Mouse (Mus musculus): ENCODE results near the gene Pqlc2. TPM values are rescaled to one million over a fixed set of nuclear protein-coding genes. Genes with fewer than 3 reads are reported as not detected.

Pqlc2 gene
- polyA plus RNA-seq, 1 experiment from 2014 or later, result 16.1 TPM

GRCm38 (mm10) chr4:139246130-139246877, 64.2 kb downstream of the Pqlc2 start:
- Histone ChIP-seq H3K36me3 (peaks cover 19% of the 10 kb centered on the region), H3K4me1 (replicated peaks) (peaks cover 100% of the 10 kb centered on the region)
- ATAC-seq (ENCODE audit: insufficient number of reproducible peaks, insufficient read depth, low FRiP score, low TSS enrichment, low read depth), result peak; percentile 72

GRCm38 (mm10) chr4:139245534-139245933, 65.0 kb downstream of the Pqlc2 start:
- no peak overlapping the region for H3K9ac ChIP-seq (replicated peaks)
- no peaks in the 10 kb centered on the region for H3K27me3 ChIP-seq
- no peak for ATAC-seq (ENCODE audit: insufficient number of reproducible peaks, insufficient read depth, low FRiP score, low TSS enrichment, low read depth)
- H3K36me3 ChIP-seq, result peaks cover 27% of the 10 kb centered on the region
- no peaks in the 10 kb centered on the region for H3K9me3 ChIP-seq
- peaks cover 100% of the 10 kb centered on the region for H3K4me1 ChIP-seq (replicated peaks)
- no peak overlapping the region for H3K4me2 ChIP-seq
- H3K27ac ChIP-seq, result peak overlapping the region; percentile 92
- no peak overlapping the region for H3K4me3 ChIP-seq (replicated peaks)
- 77% methylated on average over 2 of the region's 2 CpGs for WGBS

More at GRCm38 (mm10) chr4:139246130-139246877, 64.2 kb downstream of the Pqlc2 start:
- peak overlapping the region; percentile 28; the same call in 1 of the 2 replicates for H3K9ac ChIP-seq (replicated peaks)
- no peaks in the 10 kb centered on the region for H3K9me3 ChIP-seq
- H3K4me2 ChIP-seq, result 0 out of 2 replicates have a peak overlapping the region, but pooled peaks have one; percentile 8
- H3K27me3 ChIP-seq, result no peaks in the 10 kb centered on the region
- H3K4me3 ChIP-seq (replicated peaks), result no peak overlapping the region
- H3K27ac ChIP-seq, result peak overlapping the region; percentile 92
- 12% methylated on average over 7 of the region's 7 CpGs for WGBS

DNA sequence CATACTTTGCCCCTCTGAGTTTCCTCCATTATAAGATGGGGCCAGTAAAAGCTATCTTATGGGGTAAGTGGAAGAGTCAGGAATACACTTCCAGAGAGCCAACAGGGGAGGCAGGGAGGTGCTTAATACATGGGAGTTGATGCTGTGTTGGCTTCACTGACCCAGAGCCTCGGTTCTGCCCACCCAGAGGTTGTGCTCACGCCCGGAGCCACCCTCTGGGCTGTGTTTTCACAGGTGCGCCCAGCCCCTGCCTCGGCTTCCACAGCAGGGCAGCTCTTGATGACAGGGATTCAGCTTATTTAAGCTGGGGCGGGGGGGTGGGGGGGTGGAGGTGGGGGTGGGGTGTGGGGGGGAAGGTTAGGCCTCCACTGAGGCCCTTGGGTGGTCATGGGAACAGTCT, 65.7 kb downstream of the Pqlc2 start:
- WGBS, result 80% methylated on average over 6 of the region's 6 CpGs
- Histone ChIP-seq H3K36me3 (peaks cover 35% of the 10 kb centered on the region), H3K4me2 (no peak overlapping the region), H3K9me3 (no peaks in the 10 kb centered on the region), H3K27me3 (no peaks in the 10 kb centered on the region), H3K27ac (peak overlapping the region; percentile 92), H3K4me3 (replicated peaks) (no peak overlapping the region), H3K4me1 (replicated peaks) (peaks cover 100% of the 10 kb centered on the region), H3K9ac (replicated peaks) (no peak overlapping the region)
- no peak for ATAC-seq (ENCODE audit: insufficient number of reproducible peaks, insufficient read depth, low FRiP score, low TSS enrichment, low read depth)

DNA sequence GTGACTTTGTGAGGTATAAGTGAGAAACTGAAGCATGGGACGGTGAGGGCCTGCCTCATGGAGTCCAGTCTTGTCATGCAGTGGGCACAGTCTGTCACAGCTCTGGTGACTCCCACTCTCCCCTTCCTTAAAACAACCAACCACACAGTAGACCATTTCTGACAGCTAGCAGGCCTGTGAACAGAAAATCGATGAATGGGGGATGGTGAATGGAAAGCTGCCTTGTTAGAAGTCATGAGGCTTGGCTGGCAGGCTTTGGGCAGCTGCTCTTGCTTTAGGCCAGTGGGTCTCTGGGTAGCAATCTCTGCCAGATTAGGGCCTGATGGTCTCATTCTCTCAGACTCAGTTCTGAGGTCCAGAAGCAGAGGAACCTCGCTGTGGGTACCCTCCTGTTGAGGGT, 66.3 kb downstream of the Pqlc2 start:
- 92% methylated on average over 3 of the region's 3 CpGs for WGBS
- H3K9ac ChIP-seq (replicated peaks), result no peak overlapping the region
- H3K27me3 ChIP-seq, result no peaks in the 10 kb centered on the region
- H3K27ac ChIP-seq, result peak overlapping the region; percentile 92; the same call in 1 of the 2 replicates
- H3K36me3 ChIP-seq, result peaks cover 41% of the 10 kb centered on the region
- H3K4me2 ChIP-seq, result no peak overlapping the region
- peaks cover 100% of the 10 kb centered on the region for H3K4me1 ChIP-seq (replicated peaks)
- no peaks in the 10 kb centered on the region for H3K9me3 ChIP-seq
- ATAC-seq (ENCODE audit: insufficient number of reproducible peaks, insufficient read depth, low FRiP score, low TSS enrichment, low read depth), result no peak
- no peak overlapping the region for H3K4me3 ChIP-seq (replicated peaks)

Small RNAs within 50 kb of the gene (microRNA-seq; reads per million reads assigned to microRNA genes)
- gene Gm24245, result 3.0 reads per million, percentile 8 among the genes with 10 or more reads in this experiment
- gene Gm25732, result 1.6 reads per million

Other genes starting within 250 kb of the Pqlc2 start
- 0.50 and 0.60 TPM in 2 replicates for gene Htr6, start 235.1 kb downstream of the Pqlc2 start, polyA plus RNA-seq (2016; fragmentation: Nextera tagmentation; extraction: Ambion mirVana)
- gene Nbl1, start 217.7 kb downstream of the Pqlc2 start, polyA plus RNA-seq (2016; fragmentation: Nextera tagmentation; extraction: Ambion mirVana), result 141 and 152 TPM in 2 replicates
- gene Minos1, start 179.6 kb downstream of the Pqlc2 start, polyA plus RNA-seq (2016; fragmentation: Nextera tagmentation; extraction: Ambion mirVana), result 476 and 492 TPM in 2 replicates
- 386 and 390 TPM in 2 replicates for gene Capzb, start 117.8 kb downstream of the Pqlc2 start, polyA plus RNA-seq (2016; fragmentation: Nextera tagmentation; extraction: Ambion mirVana)
- gene Akr7a5, start within 50 bp of the Pqlc2 start, polyA plus RNA-seq (2016; fragmentation: Nextera tagmentation; extraction: Ambion mirVana), result 146 and 150 TPM in 2 replicates
- 132 and 139 TPM in 2 replicates for gene Mrto4, start 41.9 kb upstream of the Pqlc2 start, polyA plus RNA-seq (2016; fragmentation: Nextera tagmentation; extraction: Ambion mirVana)
- gene Emc1, start 41.9 kb upstream of the Pqlc2 start, polyA plus RNA-seq (2016; fragmentation: Nextera tagmentation; extraction: Ambion mirVana), result 29.4 and 30.5 TPM in 2 replicates
- gene Ubr4, start 41.9 kb upstream of the Pqlc2 start, polyA plus RNA-seq (2016; fragmentation: Nextera tagmentation; extraction: Ambion mirVana), result 68.6 and 70.6 TPM in 2 replicates
- 4.1 and 5.9 TPM in 2 replicates for gene Iffo2, start 219.8 kb upstream of the Pqlc2 start, polyA plus RNA-seq (2016; fragmentation: Nextera tagmentation; extraction: Ambion mirVana)